Mouse (Mus musculus) brown adipose tissue, adult 24 weeks (tissue): ENCODE data around the gene Slc9b2. TPM values are rescaled to one million over a fixed set of nuclear protein-coding genes. Genes with fewer than 3 reads are reported as not detected.

Source experiments
- H3K27ac ChIP-seq: fragments of 200-500 bp; replicated peaks from 2 replicates; pipeline ENCODE4 v1.5.1; 2012; ENCODE audit warnings: low read depth, mild to moderate bottlenecking, low read length
- H3K4me1 ChIP-seq: fragments of 200-500 bp; 2 replicates; pipeline ENCODE4 v1.6.1; 2012; ENCODE audit warnings: low read length, mixed read lengths; ENCODE audit not compliant: control insufficient read depth, insufficient read depth, insufficient read length
- H3K4me3 ChIP-seq: fragments of 200-500 bp; 2 replicates; pipeline ENCODE4 v1.5.1; 2012; ENCODE audit warnings: low read depth, mild to moderate bottlenecking, low read length, moderate library complexity; ENCODE audit not compliant: insufficient read depth
- polyA plus RNA-seq: library from polyadenylated mRNA; stranded (reverse); fragments of >200 nt; gene quantifications from 2 replicates; pipeline ENCODE4 v1.2.4, GENCODE M21; 2012; ENCODE audit not compliant: missing spikeins, insufficient read depth, insufficient read length

Gene Slc9b2
- polyA plus RNA-seq, 1 experiment: not detected

DNA sequence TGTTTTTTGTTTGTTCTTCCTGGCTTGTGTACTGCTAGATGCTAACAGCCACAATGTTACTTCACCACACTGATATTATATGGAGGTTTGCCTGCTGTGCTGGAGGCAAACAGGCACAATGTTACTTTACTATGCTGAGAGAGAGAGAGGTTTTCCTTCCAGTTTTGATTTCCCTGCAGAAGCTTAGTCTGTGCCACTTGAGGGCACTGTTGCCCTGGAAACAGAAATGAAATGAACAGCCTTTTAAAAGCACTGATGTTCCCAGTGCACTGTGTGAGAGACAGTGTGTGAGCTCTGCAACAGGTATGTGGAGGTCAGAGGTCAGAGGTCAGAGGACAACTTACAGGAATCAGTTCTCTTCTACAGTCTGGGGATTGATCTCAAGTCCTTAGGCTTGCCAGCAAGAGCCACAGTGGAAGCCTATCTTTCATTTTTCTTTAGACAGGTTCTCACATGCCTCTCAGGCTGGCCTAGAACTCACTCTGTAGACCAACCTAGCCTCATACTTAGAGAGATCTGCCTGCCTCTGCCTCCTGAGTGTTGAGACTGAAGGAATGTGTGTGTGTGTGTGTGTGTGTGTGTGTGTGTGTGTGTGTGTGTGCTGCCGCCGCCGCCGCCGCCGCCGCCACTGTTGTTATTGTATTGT lies 17.1 kb upstream of the Slc9b2 start:
- H3K4me3 ChIP-seq: no peak overlapping the region
- H3K4me1 ChIP-seq: no peaks in the 10 kb centered on the region
- no peak overlapping the region for H3K27ac ChIP-seq

DNA sequence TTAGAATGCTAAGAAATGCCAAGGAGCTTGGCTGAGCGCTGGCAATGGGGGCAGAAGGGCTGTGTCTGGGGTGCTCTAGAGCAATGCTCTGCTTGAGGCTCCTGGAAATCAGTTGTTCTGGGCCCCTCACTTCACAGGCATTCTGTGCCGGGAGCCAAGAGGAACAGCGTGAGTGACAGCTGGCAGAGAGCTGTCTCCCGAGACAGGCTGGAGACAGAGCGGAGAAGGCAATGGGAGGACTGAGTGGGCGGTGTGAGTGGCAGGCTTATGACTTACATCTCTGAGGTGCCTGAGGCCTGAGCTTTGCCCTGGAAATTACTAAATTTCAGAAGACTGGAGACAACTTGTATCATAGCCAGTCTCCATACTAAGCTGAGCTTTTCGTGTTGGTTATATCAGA lies 13.8 kb upstream of the Slc9b2 start:
- Histone ChIP-seq H3K27ac (no peak overlapping the region), H3K4me1 (no peaks in the 10 kb centered on the region), H3K4me3 (no peak overlapping the region)

- Histone ChIP-seq H3K27ac (no peak overlapping the region), H3K4me1 (no peaks in the 10 kb centered on the region), H3K4me3 (no peak overlapping the region)
Measured at GRCm38 (mm10) chr3:135295559-135295958, 11.9 kb upstream of the Slc9b2 start.

DNA sequence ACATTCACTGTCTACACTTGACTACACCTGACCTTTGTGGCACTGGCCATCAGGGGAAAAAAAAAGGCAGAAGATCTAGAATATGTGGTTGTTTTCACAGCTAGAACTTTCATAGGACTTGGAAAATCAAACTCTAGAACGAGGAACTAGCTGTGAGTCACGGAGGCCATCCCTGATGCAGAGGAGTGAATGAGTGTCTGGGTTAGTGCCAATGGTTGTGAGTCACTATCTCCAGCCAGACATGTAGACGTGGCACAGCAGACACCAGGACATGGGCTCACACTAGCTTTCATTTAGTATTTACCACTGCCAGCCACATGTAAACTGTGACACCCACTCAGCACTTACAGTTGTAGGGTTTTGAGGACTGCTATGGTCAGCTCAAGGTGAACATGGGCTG lies 8.9 kb upstream of the Slc9b2 start:
- Histone ChIP-seq H3K4me3 (no peak overlapping the region), H3K4me1 (no peaks in the 10 kb centered on the region), H3K27ac (no peak overlapping the region)

GRCm38 (mm10) chr3:135300081-135300480 lies 7.4 kb upstream of the Slc9b2 start:
- Histone ChIP-seq H3K27ac (no peak overlapping the region), H3K4me3 (no peak overlapping the region), H3K4me1 (no peaks in the 10 kb centered on the region)

DNA sequence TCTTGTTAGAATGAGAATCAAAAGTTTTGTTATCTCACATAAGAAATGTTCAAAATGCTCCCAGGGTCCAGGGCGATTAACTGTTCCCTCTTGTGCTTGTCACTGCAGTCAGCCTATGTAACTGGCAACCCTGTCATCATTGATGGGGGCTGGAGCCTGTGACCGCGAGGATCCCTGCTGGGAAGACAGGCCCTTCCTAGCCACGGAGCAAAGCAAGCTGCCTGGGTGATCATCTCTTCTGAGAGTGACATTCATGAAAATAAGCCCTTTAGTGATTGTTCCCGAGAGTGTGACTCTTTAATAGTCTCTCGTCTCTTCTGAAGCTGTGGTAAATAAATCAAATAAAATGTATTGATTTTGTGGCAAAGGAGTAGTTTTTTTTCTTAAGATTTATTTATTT lies 3.4 kb upstream of the Slc9b2 start:
- Histone ChIP-seq H3K4me3 (no peak overlapping the region), H3K27ac (no peak overlapping the region), H3K4me1 (no peaks in the 10 kb centered on the region)

DNA sequence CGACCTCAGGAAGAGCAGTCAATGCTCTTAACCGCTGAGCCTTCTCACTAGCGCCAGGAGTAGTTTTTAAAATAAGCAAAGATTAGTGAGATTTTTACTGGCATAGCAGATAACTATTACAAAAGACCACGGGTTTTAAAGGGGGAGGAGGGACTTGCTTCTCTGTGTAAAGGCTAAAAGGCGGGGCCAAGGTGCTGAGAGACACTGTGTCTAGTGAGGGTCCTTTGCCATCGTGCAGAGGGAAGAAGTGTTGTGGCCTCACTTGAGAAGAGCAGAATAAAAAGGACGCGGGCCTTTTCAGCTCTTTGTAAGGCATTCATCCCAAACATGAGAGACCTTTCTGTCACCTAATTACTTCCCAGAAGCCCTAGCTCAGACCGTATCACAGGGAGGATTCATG lies 2.9 kb upstream of the Slc9b2 start:
- Histone ChIP-seq H3K27ac (no peak overlapping the region), H3K4me1 (no peaks in the 10 kb centered on the region), H3K4me3 (no peak overlapping the region)

DNA sequence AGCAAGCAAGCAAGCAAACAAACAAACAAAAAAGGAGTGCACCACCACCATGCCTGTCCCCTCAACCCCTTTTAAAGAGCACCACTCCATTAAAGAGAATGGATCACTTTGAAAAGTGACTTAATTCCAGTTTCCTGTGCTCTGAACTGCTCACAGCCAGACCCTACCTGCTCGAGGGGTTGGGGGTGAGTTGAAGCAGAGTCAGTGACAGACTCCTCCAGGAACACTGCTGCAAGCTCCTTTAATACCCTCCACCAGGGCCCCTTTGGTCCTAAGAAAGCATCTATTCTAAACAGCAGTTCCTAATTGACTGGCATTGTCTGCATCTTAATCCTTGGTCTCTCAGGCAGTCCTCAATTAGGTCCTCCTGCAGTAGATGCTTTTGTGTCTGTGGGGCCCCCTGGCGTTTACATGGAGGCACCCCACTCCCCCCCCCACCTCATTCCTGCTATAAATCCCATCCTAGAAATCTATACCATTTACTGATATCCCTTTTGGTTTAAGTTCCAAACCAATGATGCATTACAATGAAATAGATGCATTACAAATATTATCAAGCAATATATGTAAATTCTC lies 5.5 kb downstream of the Slc9b2 start:
- no peak overlapping the region for H3K27ac ChIP-seq
- no peak overlapping the region for H3K4me3 ChIP-seq
- no peaks in the 10 kb centered on the region for H3K4me1 ChIP-seq

DNA sequence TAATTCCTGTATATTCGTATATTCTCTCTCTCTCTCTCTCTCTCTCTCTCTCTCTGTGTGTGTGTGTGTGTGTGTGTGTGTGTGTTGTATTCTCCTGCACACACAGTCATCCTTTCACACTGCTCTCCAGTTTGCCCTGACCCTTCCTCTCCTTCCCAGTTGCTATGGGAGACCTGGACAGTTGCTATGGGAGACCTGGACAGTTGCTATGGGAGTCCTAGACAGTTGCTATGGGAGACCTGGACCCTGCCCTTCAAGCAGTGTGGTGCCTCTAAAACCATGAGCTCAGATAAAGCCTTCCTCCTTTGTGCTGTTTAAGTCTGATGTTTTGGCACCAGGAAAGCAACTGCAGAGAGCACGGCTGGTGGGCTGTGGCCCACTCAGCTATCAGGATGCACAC lies 6.2 kb downstream of the Slc9b2 start:
- H3K27ac ChIP-seq: no peak overlapping the region
- no peaks in the 10 kb centered on the region for H3K4me1 ChIP-seq
- H3K4me3 ChIP-seq: no peak overlapping the region

GRCm38 (mm10) chr3:135314811-135315210 lies 7.3 kb downstream of the Slc9b2 start:
- H3K4me3 ChIP-seq: no peak overlapping the region
- H3K4me1 ChIP-seq: no peaks in the 10 kb centered on the region
- H3K27ac ChIP-seq: no peak overlapping the region

DNA sequence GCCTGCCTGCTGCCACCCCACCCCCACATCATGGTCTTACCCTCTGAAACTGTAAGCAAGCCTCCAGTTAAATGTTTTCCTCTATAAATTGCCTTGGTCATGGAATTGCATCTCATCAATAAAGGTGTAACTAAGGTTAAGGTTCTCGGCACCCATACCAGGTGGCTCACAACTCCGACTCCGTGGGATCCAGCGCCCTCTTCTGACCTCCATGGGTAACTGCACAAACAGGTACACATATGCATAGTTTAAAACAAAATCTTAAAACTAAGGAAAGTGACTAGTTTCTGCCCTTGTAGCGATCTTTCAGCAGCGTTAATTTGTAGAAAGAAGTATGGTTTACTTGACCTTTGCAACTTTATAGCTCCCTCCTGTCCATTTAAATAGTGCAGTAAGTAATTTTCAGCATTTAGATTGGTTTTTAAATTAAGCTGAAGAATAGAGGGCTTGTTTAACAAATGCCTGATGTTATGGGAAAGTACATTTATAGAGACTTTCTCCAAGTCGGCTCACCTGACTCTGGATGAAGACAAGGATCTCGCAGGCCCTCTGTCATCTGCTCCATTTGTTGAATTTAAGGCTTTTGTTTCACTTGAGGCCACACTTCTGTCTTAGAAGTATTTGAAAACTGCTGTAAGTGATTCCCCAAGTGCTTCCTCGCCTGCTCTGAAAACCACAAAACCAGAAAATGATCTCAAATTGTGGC lies 8.4 kb downstream of the Slc9b2 start:
- H3K4me3 ChIP-seq: no peak overlapping the region
- H3K4me1 ChIP-seq: no peaks in the 10 kb centered on the region
- no peak overlapping the region for H3K27ac ChIP-seq

GRCm38 (mm10) chr3:135318331-135318730 lies 10.8 kb downstream of the Slc9b2 start:
- Histone ChIP-seq H3K27ac (no peak overlapping the region), H3K4me1 (no peaks in the 10 kb centered on the region), H3K4me3 (no peak overlapping the region)

- Histone ChIP-seq H3K4me1 (no peaks in the 10 kb centered on the region), H3K27ac (no peak overlapping the region), H3K4me3 (no peak overlapping the region)
Measured at GRCm38 (mm10) chr3:135324354-135324753, 16.9 kb downstream of the Slc9b2 start.

DNA sequence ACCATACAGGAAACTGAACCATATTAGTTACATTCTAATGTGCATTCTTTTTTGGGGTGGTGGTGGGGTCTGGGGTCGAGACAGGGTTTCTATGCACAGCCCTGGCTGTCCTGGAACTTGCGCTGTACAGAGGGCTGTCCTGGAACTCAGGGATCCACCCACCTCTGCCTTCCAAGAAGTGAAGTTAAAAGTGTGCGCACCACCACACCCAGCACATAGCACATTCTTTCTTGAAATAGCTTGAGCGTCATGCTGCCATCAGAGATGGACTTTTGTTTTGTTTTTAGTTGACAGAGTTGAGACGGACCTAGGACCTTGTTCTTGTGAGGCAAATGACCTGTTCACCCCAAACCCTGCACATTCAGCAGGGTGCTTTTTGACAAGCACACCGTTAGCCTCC lies 19.7 kb downstream of the Slc9b2 start:
- Histone ChIP-seq H3K4me3 (no peak overlapping the region), H3K4me1 (no peaks in the 10 kb centered on the region), H3K27ac (no peak overlapping the region)

- H3K27ac ChIP-seq: no peak overlapping the region
- H3K4me3 ChIP-seq: no peak overlapping the region
- H3K4me1 ChIP-seq: no peaks in the 10 kb centered on the region
Measured at GRCm38 (mm10) chr3:135327601-135328000, 20.1 kb downstream of the Slc9b2 start.

- no peak overlapping the region for H3K4me3 ChIP-seq
- no peak overlapping the region for H3K27ac ChIP-seq
- no peaks in the 10 kb centered on the region for H3K4me1 ChIP-seq
Measured at GRCm38 (mm10) chr3:135328560-135328959, 21.1 kb downstream of the Slc9b2 start.
